Mouse (Mus musculus) CD4-positive, CD25-positive, alpha-beta regulatory T cell, adult 4 months (primary cell): Measurements from ENCODE around the gene Tigar. TPM values are rescaled to one million over a fixed set of nuclear protein-coding genes. Genes with fewer than 3 reads are reported as not detected.

Source experiments
- ATAC-seq: one replicate; pipeline ENCODE4 v1.8.0; 2017
- polyA plus RNA-seq, 2 experiments: library from polyadenylated mRNA; unstranded; fragments of 100-300 nt; shearing (Covaris generic); gene quantifications; one replicate each; pipeline ENCODE4 v1.2.1; 2017

Tigar gene
- polyA plus RNA-seq, 2 experiments from 2014 or later = 7.6 to 10.6 TPM

GRCm38 (mm10) chr6:127142154-127143123 lies 33.1 kb upstream of the Tigar start:
- ATAC-seq = peak; percentile 75

- no peak for ATAC-seq
These were observed 29.6 kb upstream of the Tigar start for GRCm38 (mm10) chr6:127138962-127139361.

- ATAC-seq = no peak
These were observed 24.3 kb upstream of the Tigar start for GRCm38 (mm10) chr6:127133433-127134245.

GRCm38 (mm10) chr6:127132719-127133118 lies 23.4 kb upstream of the Tigar start:
- no peak for ATAC-seq

- no peak for ATAC-seq
These were observed 22.6 kb upstream of the Tigar start for GRCm38 (mm10) chr6:127131946-127132345.

- no peak for ATAC-seq
These were observed 21.0 kb upstream of the Tigar start for GRCm38 (mm10) chr6:127130377-127130776.

GRCm38 (mm10) chr6:127129659-127130058 lies 20.3 kb upstream of the Tigar start:
- ATAC-seq = no peak

GRCm38 (mm10) chr6:127123506-127123905 lies 14.1 kb upstream of the Tigar start:
- ATAC-seq = no peak

GRCm38 (mm10) chr6:127122996-127123395 lies 13.6 kb upstream of the Tigar start:
- no peak for ATAC-seq

GRCm38 (mm10) chr6:127122221-127122806 lies 13.0 kb upstream of the Tigar start:
- ATAC-seq = peak; percentile 45

GRCm38 (mm10) chr6:127114753-127115456 lies 5.5 kb upstream of the Tigar start:
- no peak for ATAC-seq

GRCm38 (mm10) chr6:127108368-127109060 lies 843 bp downstream of the Tigar start:
- no peak for ATAC-seq

- ATAC-seq = no peak
These were observed 1.9 kb downstream of the Tigar start for GRCm38 (mm10) chr6:127107413-127107812.

- no peak for ATAC-seq
These were observed 2.6 kb downstream of the Tigar start for GRCm38 (mm10) chr6:127106726-127107125.

- no peak for ATAC-seq
These were observed 3.2 kb downstream of the Tigar start for GRCm38 (mm10) chr6:127106189-127106588.

- no peak for ATAC-seq
These were observed 4.2 kb downstream of the Tigar start for GRCm38 (mm10) chr6:127105107-127105506.

GRCm38 (mm10) chr6:127104396-127105029 lies 4.8 kb downstream of the Tigar start:
- ATAC-seq = no peak

- ATAC-seq = no peak
These were observed 5.7 kb downstream of the Tigar start for GRCm38 (mm10) chr6:127103506-127104275.

- ATAC-seq = no peak
These were observed 14.8 kb downstream of the Tigar start for GRCm38 (mm10) chr6:127094565-127094964.

GRCm38 (mm10) chr6:127086739-127087138 lies 22.6 kb downstream of the Tigar start:
- no peak for ATAC-seq
